Comparison of ENCODE assay signal across 9 mouse cellular contexts in genomic region chr6:38635941-38636851, GRCm38 (mm10). TPM values are rescaled to one million over a fixed set of nuclear protein-coding genes. Genes with fewer than 3 reads are reported as not detected.
A peak's percentile ranks its signal among the peaks of the same experiment; 100 is the strongest.
DNase-seq lines count a peak whose midpoint lies in the region; ATAC-seq and TF ChIP-seq lines count a peak whose summit lies in the region.
"Had no signal": no experiment of that assay in that cellular context is flagged by ENCODE, and none has a peak within 500 bp of the region (broad histone marks: within the 10 kb centered on the region; RNA-seq: fewer than 3 reads in every experiment).

No protein-coding gene starts in this region.

- WGBS in heart, embryonic 12.5 days = 1% methylated on average over 63 of the region's 72 CpGs
- 2% methylated on average over 64 of the region's 72 CpGs for WGBS in kidney, embryonic 16.5 days
- WGBS in small intestine, adult 2 months = 1% methylated on average over 67 of the region's 72 CpGs

- no peak for TF ChIP-seq CTCF in small intestine, adult 2 months (IDR thresholded peaks at IDR 0.05; ENCODE audit: extremely low read depth, insufficient read length, insufficient replicate concordance, low read depth, low read length)

- peak overlapping the region; percentile 72 for H3K9ac ChIP-seq in heart, embryonic 12.5 days
- H3K9ac ChIP-seq in kidney, embryonic 16.5 days (replicated peaks; ENCODE audit: low read length) = peak overlapping the region; percentile 66

- H3K27me3 ChIP-seq in heart, embryonic 12.5 days (replicated peaks) = peaks cover 79% of the 10 kb centered on the region
- peaks cover 68% of the 10 kb centered on the region for H3K27me3 ChIP-seq in kidney, embryonic 16.5 days (ENCODE audit: insufficient read depth, low read length)
- peaks cover 37% of the 10 kb centered on the region for H3K27me3 ChIP-seq in small intestine, adult 2 months (ENCODE audit: control insufficient read depth, insufficient read depth, low read length)

- TF ChIP-seq POLR2A in small intestine, adult 2 months (IDR thresholded peaks at IDR 0.05; ENCODE audit: low read depth, low read length) = no peak

- peaks cover 14% of the 10 kb centered on the region for H3K4me1 ChIP-seq in heart, embryonic 12.5 days (replicated peaks)
- H3K4me1 ChIP-seq in kidney, embryonic 16.5 days (ENCODE audit: insufficient read depth, low read length) = peaks cover 18% of the 10 kb centered on the region
- H3K4me1 ChIP-seq in small intestine, adult 2 months (ENCODE audit: control insufficient read depth, insufficient read depth, insufficient read length, low read length) = peaks cover 7% of the 10 kb centered on the region

- H3K4me2 ChIP-seq in heart, embryonic 12.5 days = peak overlapping the region; percentile 98
- peak overlapping the region; percentile 100 for H3K4me2 ChIP-seq in kidney, embryonic 16.5 days (replicated peaks; ENCODE audit: low read depth, low read length)

- H3K9me3 ChIP-seq in heart, embryonic 12.5 days (replicated peaks) = no peaks in the 10 kb centered on the region
- no peaks in the 10 kb centered on the region for H3K9me3 ChIP-seq in kidney, embryonic 16.5 days (ENCODE audit: low read length)

- DNase-seq in urinary bladder, adult 18-20 months (ENCODE audit: low spot score in 2 of 2) = peak; percentile 33 to 50
- DNase-seq in urinary bladder, postnatal 10 days (ENCODE audit: low spot score) = no peak
- peak; percentile 65 for DNase-seq in embryo, embryonic 10 days (ENCODE audit: low spot score)
- peak; percentile 47 for DNase-seq in lung, postnatal 36 days

- H3K4me3 ChIP-seq in heart, embryonic 12.5 days = peak overlapping the region; percentile 55
- peak overlapping the region; percentile 59 for H3K4me3 ChIP-seq in kidney, embryonic 16.5 days (ENCODE audit: low read length)
- peak overlapping the region; percentile 65 for H3K4me3 ChIP-seq in small intestine, adult 2 months (ENCODE audit: low read depth, low read length)

- no peaks in the 10 kb centered on the region for H3K36me3 ChIP-seq in heart, embryonic 12.5 days
- H3K36me3 ChIP-seq in kidney, embryonic 16.5 days (ENCODE audit: insufficient read depth, low read length) = no peaks in the 10 kb centered on the region
- no peaks in the 10 kb centered on the region for H3K36me3 ChIP-seq in small intestine, adult 2 months (ENCODE audit: control insufficient read depth, insufficient read depth, low read length)

- ATAC-seq in heart, embryonic 12.5 days (ENCODE audit: insufficient number of reproducible peaks, low FRiP score) = peak; percentile 63; the same call in 1 of the 2 replicates
- peak; percentile 57 for ATAC-seq in kidney, embryonic 16.5 days (ENCODE audit: low FRiP score, low TSS enrichment)
- ATAC-seq in erythroid progenitor cell, adult 5-6 weeks (replicated peaks; ENCODE audit: low FRiP score, poor library complexity, severe bottlenecking) = no peak

- H3K27ac ChIP-seq in heart, embryonic 12.5 days (ENCODE audit: poor library complexity, severe bottlenecking) = no peak overlapping the region
- no peak overlapping the region for H3K27ac ChIP-seq in kidney, embryonic 16.5 days (ENCODE audit: low read length)
- H3K27ac ChIP-seq in small intestine, adult 2 months (ENCODE audit: insufficient read depth, low read depth, low read length) = no peak overlapping the region

RNA-seq across cellular contexts. Expression of gene Klrg2, which starts 0.8 kb away (rescaled TPM):
- 0.14 and 0.27 TPM in 2 replicates for polyA plus RNA-seq in heart, embryonic 12.5 days (2016; fragmentation: Nextera tagmentation; extraction: Ambion mirVana)
- polyA plus RNA-seq in kidney, embryonic 16.5 days (2015; fragmentation: Nextera tagmentation; extraction: Ambion mirVana) = 0.32 and 0.49 TPM in 2 replicates
- 0.75 and 0.90 TPM in 2 replicates for polyA plus RNA-seq in small intestine, adult 2 months (2012; rRNA removed)
- not detected in 2 replicates for total RNA-seq in erythroid progenitor cell, adult 5-6 weeks (2015; ENCODE audit: low replicate concordance)
- not detected in 2 replicates for total RNA-seq in erythroid progenitor cell, adult 5-6 weeks (2017; ENCODE audit: low replicate concordance)

RNA-seq across cellular contexts. Expression of gene Clec2l, which starts 26.7 kb away (rescaled TPM):
- polyA plus RNA-seq in heart, embryonic 12.5 days (2016; fragmentation: Nextera tagmentation; extraction: Ambion mirVana) = 0.95 and 1.3 TPM in 2 replicates
- 1.0 and 1.3 TPM in 2 replicates for polyA plus RNA-seq in kidney, embryonic 16.5 days (2015; fragmentation: Nextera tagmentation; extraction: Ambion mirVana)
- 0.41 and 0.53 TPM in 2 replicates for polyA plus RNA-seq in small intestine, adult 2 months (2012; rRNA removed)
- total RNA-seq in erythroid progenitor cell, adult 5-6 weeks (2015; ENCODE audit: low replicate concordance) = not detected in 2 replicates
- total RNA-seq in erythroid progenitor cell, adult 5-6 weeks (2017; ENCODE audit: low replicate concordance) = 0.39 TPM in 1 of 2 replicates, not detected in the other
- total RNA-seq: hematopoietic stem cell, adult 5-6 weeks had no signal
